Mouse (Mus musculus) small intestine, adult 2 months (tissue): Measurements from ENCODE around the gene Slc13a2. TPM values are rescaled to one million over a fixed set of nuclear protein-coding genes. Genes with fewer than 3 reads are reported as not detected.

Experiments
- H3K27ac ChIP-seq: fragments of 200-500 bp; 2 replicates; pipeline ENCODE4 v1.5.1; 2012; ENCODE audit warnings: low read depth, low read length, control low read depth, inconsistent platforms; ENCODE audit not compliant: insufficient read depth
- H3K27me3 ChIP-seq: fragments of 200-500 bp; 2 replicates; pipeline ENCODE4 v1.6.1; 2012; ENCODE audit warnings: mild to moderate bottlenecking, moderate library complexity, low read length, inconsistent platforms; ENCODE audit not compliant: control insufficient read depth, insufficient read depth
- H3K36me3 ChIP-seq: fragments of 200-500 bp; 2 replicates; pipeline ENCODE4 v1.6.1; 2012; ENCODE audit warnings: mild to moderate bottlenecking, low read length, control low read depth, inconsistent platforms; ENCODE audit not compliant: control insufficient read depth, insufficient read depth
- H3K4me1 ChIP-seq: fragments of 200-500 bp; 2 replicates; pipeline ENCODE4 v1.6.1; 2012; ENCODE audit warnings: low read length, inconsistent platforms, mixed read lengths; ENCODE audit not compliant: control insufficient read depth, insufficient read depth, insufficient read length
- H3K4me3 ChIP-seq: fragments of 200-500 bp; 2 replicates; pipeline ENCODE4 v1.5.1; 2012; ENCODE audit warnings: low read depth, mild to moderate bottlenecking, control low read depth, inconsistent platforms, low read length, moderate library complexity
- CTCF ChIP-seq: fragments of 200-500 bp; IDR thresholded peaks from 2 replicates; pipeline ENCODE4 v1.5.1; 2012; ENCODE audit warnings: low read depth, mild to moderate bottlenecking, control low read depth, inconsistent platforms, low read length, moderate library complexity, mixed read lengths; ENCODE audit not compliant: insufficient replicate concordance, insufficient read length; ENCODE audit errors: extremely low read depth
- POLR2A ChIP-seq: fragments of 200-500 bp; IDR thresholded peaks from 2 replicates; pipeline ENCODE4 v1.6.1; 2012; ENCODE audit warnings: low read depth, mild to moderate bottlenecking, control low read depth, inconsistent platforms, low read length, moderate library complexity
- WGBS: fragments of 180-500 bp; shearing (Covaris S2); methylation state at CpG from one replicate; pipeline ENCODE4 v1.1.7; 2018; 5-methylcytosine and 5-hydroxymethylcytosine counted together
- polyA plus RNA-seq: library from polyadenylated mRNA; depleted of rRNA; stranded (reverse); fragments of >200 nt; gene quantifications from 2 replicates; pipeline ENCODE4 v1.2.3, GENCODE M21; 2012

Slc13a2 gene
- polyA plus RNA-seq, 1 experiment = 374 TPM

DNA sequence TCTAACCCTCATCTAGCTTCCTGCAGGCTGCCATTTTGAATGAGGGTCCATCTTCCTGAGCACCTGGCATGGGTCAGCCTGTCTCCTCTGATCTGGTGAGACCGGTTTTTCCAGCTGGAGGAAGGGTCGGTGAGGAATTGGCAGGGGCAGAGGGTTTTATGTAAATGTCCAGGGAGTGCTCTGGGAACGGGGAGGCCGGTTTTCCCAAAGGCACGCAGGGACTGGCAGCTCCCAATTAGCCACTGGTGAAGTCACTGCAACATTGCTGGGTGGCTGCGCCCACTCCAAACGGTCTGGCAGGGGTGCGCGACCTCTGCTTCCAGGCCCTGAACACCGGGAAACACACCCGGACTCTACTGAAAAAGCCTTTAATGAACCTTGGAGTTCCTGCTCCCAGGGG is 25.1 kb downstream of the Slc13a2 start:
- TF ChIP-seq CTCF (no peak), POLR2A (no peak)
- Histone ChIP-seq H3K4me3 (no peak overlapping the region), H3K27ac (no peak overlapping the region), H3K27me3 (no peaks in the 10 kb centered on the region), H3K4me1 (peaks cover 16% of the 10 kb centered on the region), H3K36me3 (peaks cover 43% of the 10 kb centered on the region)
- WGBS = 25% methylated on average over 11 of the region's 11 CpGs

DNA sequence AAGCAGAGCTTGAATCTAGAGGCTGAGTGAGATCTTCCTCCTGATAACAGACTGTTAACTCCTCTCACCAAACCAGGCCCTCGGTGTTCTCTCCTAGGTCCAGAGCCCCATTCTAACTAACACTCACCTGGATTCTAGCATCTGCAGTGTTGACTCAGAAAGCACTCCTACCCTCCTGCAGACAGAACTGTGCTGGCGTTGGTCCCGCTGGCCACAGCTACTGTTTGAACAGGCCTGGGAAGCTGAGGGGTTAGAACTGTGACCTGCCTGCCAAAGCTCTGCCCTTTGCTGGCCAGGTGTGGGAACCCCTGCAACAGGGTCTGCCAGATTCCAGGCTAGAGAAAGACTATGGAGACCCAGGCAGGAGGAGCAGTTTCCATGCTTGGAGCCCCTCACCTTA is 29.3 kb downstream of the Slc13a2 start:
- Histone ChIP-seq H3K36me3 (peaks cover 10% of the 10 kb centered on the region), H3K27me3 (no peaks in the 10 kb centered on the region), H3K4me1 (no peaks in the 10 kb centered on the region; the same call in 1 of the 2 replicates), H3K27ac (no peak overlapping the region), H3K4me3 (no peak overlapping the region)
- 59% methylated on average over 3 of the region's 3 CpGs for WGBS
- TF ChIP-seq CTCF = no peak
- TF ChIP-seq POLR2A = no peak

DNA sequence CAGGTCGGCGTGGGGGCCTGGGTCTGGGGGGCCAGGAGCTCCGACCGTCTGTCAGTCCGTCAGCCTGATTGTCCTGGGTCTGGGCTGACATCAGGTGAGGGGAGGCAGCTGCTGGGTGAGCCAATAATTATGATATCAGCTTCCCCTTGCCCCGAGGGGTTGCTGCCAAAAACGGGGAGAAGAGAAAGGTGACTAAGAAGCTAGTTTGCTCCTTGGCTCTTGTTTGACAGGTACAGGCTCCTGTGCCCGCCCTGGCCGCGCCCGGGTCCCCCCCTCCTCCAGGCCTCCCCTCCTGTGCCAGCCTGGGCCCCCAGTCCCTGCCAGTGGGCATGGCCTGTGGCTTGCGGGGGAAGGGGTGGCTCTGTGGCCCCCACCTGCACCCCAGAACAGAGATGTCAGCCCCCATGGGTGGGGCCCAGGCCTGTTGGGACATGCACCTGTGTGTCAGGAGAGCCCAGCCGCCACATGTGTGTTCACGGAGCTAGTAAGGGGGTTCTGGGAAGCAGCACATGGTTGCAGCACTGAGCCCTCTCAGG is 35.4 kb downstream of the Slc13a2 start, which contains the start of gene Foxn1:
Foxn1 (minus strand) TSS at position 51 of the 536 bp plus-strand sequence.
- Histone ChIP-seq H3K27ac (no peak within 1 kb of the TSS), H3K4me3 (no peak within 1 kb of the TSS), H3K27me3 (no peaks in the 10 kb centered on the region), H3K4me1 (no peaks in the 10 kb centered on the region), H3K36me3 (no peaks in the 10 kb centered on the region)
- TF ChIP-seq POLR2A (no peak), CTCF (no peak)
- 63% methylated on average over 14 of the region's 14 CpGs for WGBS

DNA sequence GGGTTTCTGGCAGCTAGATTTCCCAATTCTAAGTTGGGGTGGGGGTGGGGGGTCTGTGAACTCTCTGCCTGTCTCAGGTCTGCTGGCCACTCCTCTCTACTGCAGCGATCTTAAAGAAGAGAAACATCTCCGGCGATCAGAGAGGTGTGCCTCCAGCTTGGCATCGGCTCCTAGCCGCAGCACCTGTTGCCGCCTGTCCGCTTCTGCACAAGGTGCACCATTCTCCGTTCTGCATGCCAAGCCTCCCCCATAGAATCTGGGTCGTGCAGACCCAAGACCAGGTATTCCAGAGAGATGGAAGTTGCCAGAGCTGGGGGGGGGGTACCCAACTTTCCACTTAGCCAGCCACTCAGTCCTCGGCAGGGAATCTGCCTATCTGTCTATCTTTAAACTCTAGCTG is 36.2 kb downstream of the Slc13a2 start:
- WGBS = 55% methylated on average over 10 of the region's 10 CpGs
- Histone ChIP-seq H3K27ac (no peak overlapping the region), H3K4me1 (no peaks in the 10 kb centered on the region), H3K27me3 (no peaks in the 10 kb centered on the region), H3K36me3 (no peaks in the 10 kb centered on the region), H3K4me3 (no peak overlapping the region)
- no peak for TF ChIP-seq POLR2A
- no peak for TF ChIP-seq CTCF

DNA sequence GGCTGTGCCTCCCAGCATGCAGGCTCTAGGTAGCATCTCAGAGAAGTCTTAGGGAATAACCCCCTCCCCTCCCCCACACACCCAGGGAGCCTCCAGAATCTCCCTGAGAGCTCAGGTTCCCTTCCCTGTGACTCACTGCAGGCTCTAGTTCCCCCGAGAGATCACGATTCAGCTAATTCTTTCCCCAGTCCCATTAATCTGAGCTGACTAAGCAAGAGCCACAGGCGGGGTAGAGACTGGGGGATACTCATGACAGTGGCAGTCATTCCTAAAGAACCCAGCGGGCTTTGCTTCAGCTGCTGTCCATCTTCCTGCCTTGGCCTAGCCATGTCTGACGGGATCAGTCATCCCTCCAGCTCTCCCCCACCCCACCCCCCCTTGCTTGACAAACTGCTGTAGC is 39.3 kb downstream of the Slc13a2 start:
- H3K27ac ChIP-seq = no peak overlapping the region
- H3K4me1 ChIP-seq = peaks cover 5% of the 10 kb centered on the region; the same call in 1 of the 2 replicates
- H3K27me3 ChIP-seq = no peaks in the 10 kb centered on the region
- no peak for TF ChIP-seq CTCF
- no peak for TF ChIP-seq POLR2A
- WGBS = 73% methylated on average over 5 of the region's 5 CpGs
- H3K36me3 ChIP-seq = no peaks in the 10 kb centered on the region
- no peak overlapping the region for H3K4me3 ChIP-seq

DNA sequence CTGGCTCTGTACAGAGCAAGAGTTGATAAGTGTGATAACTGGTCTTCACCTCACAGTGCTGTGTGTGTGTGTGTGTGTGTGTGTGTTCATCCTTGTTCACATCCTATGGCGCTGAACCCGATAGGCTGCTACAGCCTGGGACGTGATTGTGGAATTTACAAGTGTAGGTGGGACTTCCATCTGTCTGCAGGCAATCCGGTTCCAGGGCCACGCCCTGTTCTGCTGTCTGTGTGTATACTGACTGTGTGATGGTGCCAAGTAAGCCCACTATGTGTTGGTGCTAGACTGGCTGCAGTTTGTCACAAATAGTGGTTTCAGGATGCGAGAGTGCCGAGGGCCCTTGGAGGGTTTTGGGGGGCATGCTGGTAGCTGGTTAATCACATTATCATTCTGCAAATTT is 39.7 kb downstream of the Slc13a2 start:
- 63% methylated on average over 7 of the region's 7 CpGs for whole genome bisulfite sequencing
- TF ChIP-seq CTCF = no peak
- no peak for TF ChIP-seq POLR2A
- peaks cover 8% of the 10 kb centered on the region for H3K4me1 ChIP-seq
- H3K4me3 ChIP-seq = no peak overlapping the region
- H3K36me3 ChIP-seq = no peaks in the 10 kb centered on the region
- H3K27me3 ChIP-seq = no peaks in the 10 kb centered on the region
- H3K27ac ChIP-seq = no peak overlapping the region

DNA sequence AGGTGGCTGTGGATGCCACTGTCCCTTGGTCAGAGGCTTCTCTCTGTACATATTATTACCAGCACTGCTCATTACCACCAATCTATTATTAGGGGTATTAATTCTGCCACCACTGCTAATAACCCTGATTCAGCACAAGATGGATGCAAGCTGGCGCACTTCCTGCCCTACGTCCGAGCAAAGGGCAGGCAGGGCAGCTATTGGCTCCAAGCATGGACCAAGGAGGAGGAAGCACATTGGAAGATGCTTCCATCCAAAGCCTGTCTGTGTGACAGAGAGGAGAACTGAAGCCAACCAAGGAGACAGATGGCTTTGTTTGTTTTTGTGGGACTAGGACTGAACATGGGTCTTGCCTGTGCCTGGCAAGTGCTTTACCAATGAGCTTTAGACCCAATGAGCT is 41.0 kb downstream of the Slc13a2 start:
- H3K27me3 ChIP-seq = no peaks in the 10 kb centered on the region
- TF ChIP-seq POLR2A = no peak
- no peak for TF ChIP-seq CTCF
- H3K4me1 ChIP-seq = peaks cover 9% of the 10 kb centered on the region
- no peak overlapping the region for H3K27ac ChIP-seq
- H3K36me3 ChIP-seq = no peaks in the 10 kb centered on the region
- no peak overlapping the region for H3K4me3 ChIP-seq
- WGBS = 80% methylated on average over 3 of the region's 3 CpGs

DNA sequence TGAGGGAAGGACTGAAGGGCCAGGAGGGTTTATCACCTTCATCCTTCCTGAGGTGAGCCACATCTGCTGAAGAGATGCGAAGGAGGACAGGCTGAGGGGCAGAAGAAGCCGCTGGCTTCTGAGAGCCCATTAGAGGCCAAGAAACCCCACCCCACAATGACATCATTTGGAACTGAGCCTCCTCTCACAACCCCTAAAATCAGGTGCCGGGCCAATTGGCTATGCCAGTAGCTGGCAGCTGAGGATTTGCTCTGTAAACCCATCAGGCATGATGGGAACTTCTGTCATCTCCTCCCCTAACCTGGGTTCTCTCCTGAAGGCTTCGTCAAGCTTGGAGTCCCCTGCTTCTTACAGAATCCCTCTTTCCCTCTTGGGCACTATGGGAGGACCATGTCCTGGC is 41.7 kb downstream of the Slc13a2 start:
- H3K27ac ChIP-seq = no peak overlapping the region
- WGBS = 84% methylated on average over 4 of the region's 4 CpGs
- H3K4me1 ChIP-seq = peaks cover 9% of the 10 kb centered on the region
- no peaks in the 10 kb centered on the region for H3K27me3 ChIP-seq
- TF ChIP-seq POLR2A = no peak
- TF ChIP-seq CTCF = no peak
- no peak overlapping the region for H3K4me3 ChIP-seq
- no peaks in the 10 kb centered on the region for H3K36me3 ChIP-seq
